Mouse (Mus musculus) stomach, postnatal 0 days (tissue): Measurements from ENCODE around the gene Lpcat4.

Source experiments
- CTCF ChIP-seq: IDR thresholded peaks from 2 replicates; pipeline ENCODE4 v1.5.1; 2016; ENCODE audit warnings: antibody characterized with exemption, low read depth, mild to moderate bottlenecking, moderate library complexity
- EP300 ChIP-seq: optimal IDR thresholded peaks from 2 replicates; pipeline ENCODE3; 2016; ENCODE audit warnings: antibody characterized with exemption

DNA sequence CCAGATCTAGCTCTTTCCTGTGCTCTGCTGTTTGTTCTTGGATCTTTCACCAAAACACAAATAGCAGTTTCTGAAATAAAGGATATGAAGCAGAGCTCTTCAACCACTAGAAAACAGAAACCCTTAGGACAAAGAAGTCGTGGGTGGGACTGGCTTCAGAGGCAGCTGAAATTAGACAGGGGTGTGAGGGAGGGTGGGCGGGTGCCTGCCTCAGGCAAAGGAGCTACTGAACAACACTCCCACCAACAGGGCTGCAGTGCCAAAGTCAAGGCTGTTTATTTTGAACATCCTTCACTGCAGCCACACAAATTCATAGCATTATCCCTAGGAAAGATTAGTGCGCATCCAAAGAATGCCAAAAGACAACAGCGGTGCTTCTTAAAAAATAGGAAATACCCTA, 14.9 kb upstream of the Lpcat4 start:
- TF ChIP-seq CTCF, result no peak
- no peak for TF ChIP-seq EP300
